Mouse (Mus musculus) stomach, postnatal 0 days (tissue): ENCODE results near the gene Tradd.

ENCODE experiments used
- CTCF ChIP-seq: IDR thresholded peaks from 2 replicates; pipeline ENCODE4 v1.5.1; 2016; ENCODE audit warnings: antibody characterized with exemption, low read depth, mild to moderate bottlenecking, moderate library complexity
- EP300 ChIP-seq: optimal IDR thresholded peaks from 2 replicates; pipeline ENCODE3; 2016; ENCODE audit warnings: antibody characterized with exemption

GRCm38 (mm10) chr8:105309142-105309847 is 44.9 kb upstream of the Tradd start:
- no peak for TF ChIP-seq CTCF
- no peak for TF ChIP-seq EP300
